In genomic region chr8:121647511-121648215, GRCm38 (mm10) we compare ENCODE assay signal across 13 mouse cellular contexts. TPM values are rescaled to one million over a fixed set of nuclear protein-coding genes. Genes with fewer than 3 reads are reported as not detected.
DNase-seq lines count a peak whose midpoint lies in the region; ATAC-seq and TF ChIP-seq lines count a peak whose summit lies in the region.
"Had no signal": no experiment of that assay in that cellular context is flagged by ENCODE, and none has a peak within 500 bp of the region (broad histone marks: within the 10 kb centered on the region; RNA-seq: fewer than 3 reads in every experiment).

No protein-coding gene starts in this region.

- no peaks in the 10 kb centered on the region for H3K9me3 ChIP-seq in forebrain, embryonic 13.5 days (replicated peaks)
- H3K9me3 ChIP-seq in forebrain, embryonic 10.5 days: no peaks in the 10 kb centered on the region
- no peaks in the 10 kb centered on the region for H3K9me3 ChIP-seq in liver, postnatal 0 days (ENCODE audit: low read length)
- H3K9me3 ChIP-seq: heart, embryonic 15.5 days; limb, embryonic 12.5 days; lung, embryonic 15.5 days had no signal

- 91% methylated on average over 12 of the region's 12 CpGs for WGBS in forebrain, embryonic 13.5 days
- 94% methylated on average over 12 of the region's 12 CpGs for WGBS in forebrain, embryonic 10.5 days
- WGBS in liver, adult 2 months: 70% methylated on average over 12 of the region's 12 CpGs
- 78% methylated on average over 12 of the region's 12 CpGs for WGBS in liver, postnatal 0 days (ENCODE audit: insufficient replicate concordance)

- H3K27ac ChIP-seq in forebrain, embryonic 13.5 days: no peak overlapping the region
- H3K27ac ChIP-seq in forebrain, embryonic 10.5 days: no peak overlapping the region
- H3K27ac ChIP-seq in liver, adult 2 months (replicated peaks; ENCODE audit: insufficient read depth, low read depth, low read length): peak overlapping the region; percentile 65
- no peak overlapping the region for H3K27ac ChIP-seq in liver, postnatal 0 days (ENCODE audit: low read depth)
- H3K27ac ChIP-seq: heart, embryonic 15.5 days; limb, embryonic 12.5 days; lung, embryonic 15.5 days had no signal

- H3K79me2 ChIP-seq in liver, adult 2 months (ENCODE audit: control insufficient read depth, insufficient read depth, low read length): peaks cover 79% of the 10 kb centered on the region

- no peak overlapping the region for H3K4me3 ChIP-seq in forebrain, embryonic 13.5 days
- H3K4me3 ChIP-seq in forebrain, embryonic 10.5 days: no peak overlapping the region
- no peak overlapping the region for H3K4me3 ChIP-seq in liver, adult 2 months (ENCODE audit: insufficient read depth, low read depth, low read length)
- no peak overlapping the region for H3K4me3 ChIP-seq in liver, postnatal 0 days (ENCODE audit: low read depth, low read length)
- H3K4me3 ChIP-seq: heart, embryonic 15.5 days; limb, embryonic 12.5 days; lung, embryonic 15.5 days had no signal

- TF ChIP-seq POLR2A in liver, adult 2 months (IDR thresholded peaks at IDR 0.05; ENCODE audit: extremely low read depth, insufficient read depth, low read length): no peak

- H3K4me2 ChIP-seq in forebrain, embryonic 13.5 days: peak overlapping the region; percentile 99
- H3K4me2 ChIP-seq in liver, postnatal 0 days (ENCODE audit: low read depth, low read length): no peak overlapping the region
- H3K4me2 ChIP-seq: limb, embryonic 12.5 days; lung, embryonic 15.5 days had no signal

- no peak for DNase-seq in forebrain, embryonic 10.5 days (ENCODE audit: extremely low spot score, low spot score)
- DNase-seq in liver, adult 2 months (ENCODE audit: extremely low read depth, low read depth, low spot score): peak; percentile 94
- DNase-seq in liver, postnatal 0 days: no peak
- DNase-seq in kidney, postnatal 10 days: peak; percentile 46
- DNase-seq in yolk sac, embryonic 10.5 days (ENCODE audit: low spot score): peak; percentile 70
- no peak for DNase-seq in thymus, postnatal 36 days
- DNase-seq in urinary bladder, adult 18-20 months (ENCODE audit: low spot score in 2 of 2): no peak
- DNase-seq: adrenal gland, postnatal 10 days; gastrocnemius, postnatal 14 days had no signal

- ATAC-seq in forebrain, embryonic 13.5 days: no peak
- ATAC-seq in liver, postnatal 0 days: no peak

- TF ChIP-seq EP300 in liver, postnatal 0 days (IDR thresholded peaks at IDR 0.05; ENCODE audit: low read depth): no peak

- no peak overlapping the region for H3K9ac ChIP-seq in forebrain, embryonic 13.5 days
- H3K9ac ChIP-seq in liver, adult 2 months (ENCODE audit: low read depth, low read length): no peak overlapping the region
- no peak overlapping the region for H3K9ac ChIP-seq in liver, postnatal 0 days (replicated peaks)
- H3K9ac ChIP-seq: heart, embryonic 15.5 days; limb, embryonic 12.5 days; lung, embryonic 15.5 days had no signal

- H3K36me3 ChIP-seq in forebrain, embryonic 13.5 days (ENCODE audit: poor library complexity, severe bottlenecking): peaks cover 10% of the 10 kb centered on the region; the same call in 1 of the 2 replicates
- peaks cover 38% of the 10 kb centered on the region for H3K36me3 ChIP-seq in forebrain, embryonic 10.5 days (replicated peaks)
- H3K36me3 ChIP-seq in liver, adult 2 months (ENCODE audit: control insufficient read depth, insufficient read depth, low read length): no peaks in the 10 kb centered on the region
- no peaks in the 10 kb centered on the region for H3K36me3 ChIP-seq in liver, postnatal 0 days (replicated peaks; ENCODE audit: insufficient read depth, low read length)
- H3K36me3 ChIP-seq: heart, embryonic 15.5 days; lung, embryonic 15.5 days had no signal

- no peak for TF ChIP-seq CTCF in liver, adult 2 months (IDR thresholded peaks at IDR 0.05; ENCODE audit: low read depth, low read length)
- no peak for TF ChIP-seq CTCF in liver, postnatal 0 days (IDR thresholded peaks at IDR 0.05; ENCODE audit: low read depth)

- H3K4me1 ChIP-seq in forebrain, embryonic 13.5 days: peaks cover 85% of the 10 kb centered on the region
- H3K4me1 ChIP-seq in forebrain, embryonic 10.5 days: peaks cover 75% of the 10 kb centered on the region
- H3K4me1 ChIP-seq in liver, adult 2 months (ENCODE audit: control insufficient read depth, insufficient read depth, low read length): peaks cover 62% of the 10 kb centered on the region
- H3K4me1 ChIP-seq in liver, postnatal 0 days (ENCODE audit: insufficient read depth): peaks cover 31% of the 10 kb centered on the region

- H3K27me3 ChIP-seq in forebrain, embryonic 13.5 days: no peaks in the 10 kb centered on the region
- H3K27me3 ChIP-seq in forebrain, embryonic 10.5 days (ENCODE audit: poor library complexity, severe bottlenecking): no peaks in the 10 kb centered on the region
- no peaks in the 10 kb centered on the region for H3K27me3 ChIP-seq in liver, adult 2 months (ENCODE audit: control insufficient read depth, insufficient read depth, low read length)
- peaks cover 14% of the 10 kb centered on the region for H3K27me3 ChIP-seq in liver, postnatal 0 days (ENCODE audit: insufficient read depth, low read length)
- H3K27me3 ChIP-seq: heart, embryonic 15.5 days; limb, embryonic 12.5 days; lung, embryonic 15.5 days had no signal

RNA-seq across cellular contexts. Expression of gene Zcchc14, which starts 5.0 kb away (rescaled TPM):
- polyA plus RNA-seq in forebrain, embryonic 13.5 days (2015; fragmentation: Nextera tagmentation; extraction: Ambion mirVana): 30.0 and 33.7 TPM in 2 replicates
- polyA plus RNA-seq in forebrain, embryonic 10.5 days (2016; fragmentation: Nextera tagmentation; extraction: Ambion mirVana): 16.4 and 16.9 TPM in 2 replicates
- 9.2 and 14.8 TPM in 2 replicates for total RNA-seq in liver, adult 2 months (2014; rRNA removed)
- polyA plus RNA-seq in liver, adult 2 months (2012; rRNA removed): 13.0 and 15.6 TPM in 2 replicates
- polyA plus RNA-seq in liver, postnatal 0 days (2015; fragmentation: Nextera tagmentation; extraction: Ambion mirVana): 1.9 and 2.3 TPM in 2 replicates

RNA-seq across cellular contexts. Expression of gene Map1lc3b, which starts 57.5 kb away (rescaled TPM):
- polyA plus RNA-seq in forebrain, embryonic 13.5 days (2015; fragmentation: Nextera tagmentation; extraction: Ambion mirVana): 310 and 325 TPM in 2 replicates
- polyA plus RNA-seq in forebrain, embryonic 10.5 days (2016; fragmentation: Nextera tagmentation; extraction: Ambion mirVana): 175 TPM in 2 replicates
- total RNA-seq in liver, adult 2 months (2014; rRNA removed): 61.9 and 79.7 TPM in 2 replicates
- 45.9 and 48.2 TPM in 2 replicates for polyA plus RNA-seq in liver, adult 2 months (2012; rRNA removed)
- 205 and 222 TPM in 2 replicates for polyA plus RNA-seq in liver, postnatal 0 days (2015; fragmentation: Nextera tagmentation; extraction: Ambion mirVana)

Comparison
In these comparisons a context has a peak if more than half of its experiments do, and no peak if none do; other contexts are left out.
1. DNase-seq: peak in liver, adult 2 months (single experiment), kidney, postnatal 10 days (single experiment) and yolk sac, embryonic 10.5 days (single experiment); none in forebrain, embryonic 10.5 days (single experiment), liver, postnatal 0 days (single experiment), thymus, postnatal 36 days (0 of 2) and urinary bladder, adult 18-20 months (0 of 2).